Mouse (Mus musculus): ENCODE data around the gene Rptor.

Rptor gene

DNA sequence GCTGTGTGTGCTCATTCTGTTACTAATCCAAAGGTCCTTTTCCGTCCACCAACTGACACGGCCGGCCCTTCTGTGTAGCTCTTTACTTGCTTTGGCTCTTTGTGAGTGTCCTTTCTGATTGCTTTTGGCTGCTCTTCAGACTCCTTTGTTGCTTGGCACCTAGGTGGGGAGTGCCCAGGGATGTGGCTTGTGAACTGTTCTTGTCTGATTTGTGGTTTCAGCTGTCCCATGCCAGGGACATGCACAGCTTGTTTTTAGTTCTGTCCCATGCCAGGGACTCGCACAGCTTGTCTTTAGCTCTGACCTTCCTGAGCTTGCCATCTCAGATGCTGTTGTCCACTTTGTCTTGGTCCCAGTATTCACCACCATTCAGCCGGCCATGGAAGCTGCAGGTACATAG is 4.8 kb downstream of the Rptor start:
- no peak for DNase-seq

GRCm38 (mm10) chr11:119611496-119611895 is 8.8 kb downstream of the Rptor start:
- DNase-seq: no peak

GRCm38 (mm10) chr11:119612179-119612578 is 9.5 kb downstream of the Rptor start:
- DNase-seq: no peak

DNA sequence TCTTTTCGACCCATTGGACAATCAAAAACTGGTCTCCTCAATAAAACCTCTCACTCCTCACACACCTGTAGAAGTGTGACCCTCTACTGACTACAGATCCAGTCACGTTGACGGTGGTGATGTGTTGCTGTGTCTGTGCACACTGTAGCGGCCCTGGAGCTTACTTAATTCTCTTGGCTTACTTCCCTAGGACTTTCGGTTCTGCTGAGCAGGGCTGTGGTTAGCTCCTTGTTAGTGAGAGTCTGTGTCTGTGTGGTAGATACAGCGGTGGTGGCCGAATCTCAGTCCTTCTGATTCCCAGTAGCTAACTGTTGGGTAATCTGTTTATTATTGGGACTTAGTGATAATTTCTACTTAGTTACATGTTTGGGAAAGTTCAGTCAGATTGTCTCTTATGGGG is 12.4 kb downstream of the Rptor start:
- DNase-seq: no peak

DNA sequence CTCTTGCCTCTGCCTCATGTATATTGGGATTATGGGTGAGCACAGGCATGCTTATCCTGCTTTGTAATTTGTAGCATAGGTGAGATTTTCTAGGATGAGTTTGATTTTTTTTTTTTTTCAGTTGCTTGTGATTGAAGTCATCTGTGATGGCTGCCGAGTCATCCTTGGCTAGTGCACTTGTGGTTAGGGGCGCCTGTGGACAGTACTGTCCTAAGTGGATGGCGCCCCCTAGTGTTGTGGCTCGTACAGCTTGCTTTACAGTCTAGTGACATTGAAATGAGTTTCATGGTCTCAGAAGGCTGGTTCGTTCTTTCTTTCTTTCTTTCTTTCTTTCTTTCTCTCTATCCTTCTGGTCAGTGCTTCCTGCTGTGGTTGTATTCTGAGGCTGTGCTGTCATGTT is 16.1 kb downstream of the Rptor start:
- DNase-seq: peak; percentile 41 to 82

- no peak for DNase-seq
Observed at GRCm38 (mm10) chr11:119621266-119621665, 18.6 kb downstream of the Rptor start.

- no peak for DNase-seq
Observed at GRCm38 (mm10) chr11:119623800-119624199, 21.1 kb downstream of the Rptor start.

DNA sequence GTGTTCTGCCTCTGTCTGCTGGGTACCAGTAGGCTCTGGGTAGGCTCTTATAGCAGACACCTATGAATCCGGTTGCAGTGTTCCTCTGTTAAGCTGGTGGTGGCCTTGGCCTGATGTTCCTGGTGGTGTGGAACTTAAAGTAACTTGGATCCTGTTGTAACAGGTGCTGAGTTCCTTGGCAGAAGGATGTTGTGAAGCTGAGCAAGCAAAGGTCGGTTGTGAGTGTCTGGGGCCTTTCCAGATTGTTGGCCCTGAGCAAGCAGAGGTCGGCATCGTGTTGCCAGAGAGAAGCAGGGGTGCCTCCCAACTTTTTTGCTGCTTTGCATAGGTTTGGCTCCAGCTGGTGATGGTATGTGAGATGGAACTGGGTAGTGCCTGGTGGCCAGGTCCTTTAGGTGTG is 21.7 kb downstream of the Rptor start:
- DNase-seq: peak; percentile 56 to 61

GRCm38 (mm10) chr11:119624955-119625354 is 22.2 kb downstream of the Rptor start:
- no peak for DNase-seq

DNA sequence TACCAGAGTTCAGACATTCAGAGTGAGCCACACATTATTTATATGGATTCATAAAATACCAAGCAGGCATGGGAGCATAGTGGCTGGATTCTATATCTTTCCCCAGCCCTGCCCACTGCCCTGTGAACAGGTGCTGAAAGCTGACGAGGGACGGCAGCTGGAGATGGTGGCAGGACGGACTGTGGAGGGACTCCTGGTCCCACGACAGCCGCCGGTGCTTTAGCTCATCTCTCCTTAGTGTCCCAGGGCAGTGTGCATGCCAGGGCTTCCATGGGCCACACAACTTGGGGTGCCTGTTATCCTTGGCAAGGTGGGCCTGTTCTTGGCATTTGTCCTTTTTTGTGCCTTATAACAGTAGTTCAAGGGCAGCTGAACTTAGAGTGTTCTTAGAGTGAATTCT is 22.8 kb downstream of the Rptor start:
- no peak for DNase-seq

- DNase-seq: no peak
Observed at GRCm38 (mm10) chr11:119625943-119626342, 23.2 kb downstream of the Rptor start.

- DNase-seq: no peak
Observed at GRCm38 (mm10) chr11:119627243-119627642, 24.5 kb downstream of the Rptor start.

- no peak for DNase-seq
Observed at GRCm38 (mm10) chr11:119629072-119629471, 26.4 kb downstream of the Rptor start.

GRCm38 (mm10) chr11:119630329-119630728 is 27.6 kb downstream of the Rptor start:
- DNase-seq: no peak

GRCm38 (mm10) chr11:119631222-119631870 is 28.6 kb downstream of the Rptor start:
- DNase-seq: no peak

GRCm38 (mm10) chr11:119636371-119636883 is 33.7 kb downstream of the Rptor start:
- no peak for DNase-seq

GRCm38 (mm10) chr11:119637519-119637918 is 34.8 kb downstream of the Rptor start:
- DNase-seq: no peak

DNA sequence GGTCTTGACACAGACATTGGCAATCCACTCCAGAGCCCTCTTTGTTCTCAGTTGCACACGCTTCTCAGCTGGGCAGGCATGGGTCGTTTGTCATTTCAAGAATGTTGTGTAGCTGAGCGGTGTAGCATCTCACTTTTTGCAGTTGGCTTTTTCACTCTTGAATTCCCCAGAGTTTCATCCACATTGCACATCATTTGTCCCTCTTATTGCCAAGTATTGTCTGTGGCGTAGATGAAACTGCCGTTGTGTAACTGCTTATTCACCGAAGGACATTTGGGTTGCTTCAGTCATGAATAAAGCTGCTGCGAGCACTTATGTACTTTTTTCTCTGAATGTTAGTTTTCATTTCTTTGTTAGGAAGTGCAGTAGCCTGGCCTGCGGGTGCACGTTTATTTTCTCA is 37.8 kb downstream of the Rptor start:
- DNase-seq: no peak

DNA sequence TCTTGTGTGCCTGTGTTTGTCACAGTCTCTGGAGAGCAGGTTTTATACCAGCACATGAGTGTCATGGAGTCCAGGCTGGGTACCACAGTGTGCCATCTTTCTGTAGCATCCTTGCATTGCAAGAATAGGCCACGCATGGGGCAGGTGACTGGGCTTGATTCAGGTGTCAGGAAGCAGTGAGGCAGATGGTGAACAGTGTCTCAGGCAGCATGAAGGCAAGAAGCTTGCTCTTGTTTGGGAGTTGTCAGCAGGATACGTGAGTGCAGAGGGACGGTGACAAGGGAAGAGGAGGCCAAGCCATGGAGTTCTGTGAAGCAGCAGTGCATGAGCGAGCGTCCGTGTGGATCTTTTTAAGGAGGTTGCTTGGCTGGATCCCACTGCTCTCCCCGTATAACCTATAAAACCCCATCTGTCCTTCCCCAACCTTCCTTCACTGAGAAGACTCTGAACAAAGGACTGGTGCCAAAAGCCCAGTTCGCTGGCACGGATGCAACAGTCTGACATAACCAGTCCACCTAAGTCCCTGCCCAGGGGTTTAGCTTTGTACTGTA is 39.2 kb downstream of the Rptor start:
- peak in 1 of 2 experiments; percentile 31 for DNase-seq

- DNase-seq: no peak
Observed at GRCm38 (mm10) chr11:119643347-119643746, 40.6 kb downstream of the Rptor start.

GRCm38 (mm10) chr11:119644140-119644539 is 41.4 kb downstream of the Rptor start:
- no peak for DNase-seq

- DNase-seq: no peak
Observed at GRCm38 (mm10) chr11:119644612-119645379, 42.1 kb downstream of the Rptor start.

DNA sequence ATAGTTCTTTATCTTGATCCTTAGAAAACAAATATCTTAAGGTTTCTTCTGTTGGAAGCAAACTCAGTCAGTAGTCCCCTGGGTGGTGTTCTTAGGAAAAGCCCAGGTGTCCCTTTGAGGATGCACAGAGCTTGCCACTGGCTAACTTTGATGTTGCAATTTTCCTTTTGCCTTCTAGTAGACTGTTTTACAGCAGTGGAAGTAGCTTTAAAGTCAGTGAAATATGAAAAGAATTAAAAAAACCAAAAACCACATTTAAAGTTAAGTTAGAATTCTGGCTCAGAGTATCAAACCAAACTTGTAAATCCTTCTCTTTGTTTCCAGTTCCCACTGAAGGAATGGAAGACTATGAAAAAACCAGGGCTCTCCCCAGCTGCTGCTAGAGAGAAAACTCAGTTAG is 47.8 kb downstream of the Rptor start:
- no peak for DNase-seq

DNA sequence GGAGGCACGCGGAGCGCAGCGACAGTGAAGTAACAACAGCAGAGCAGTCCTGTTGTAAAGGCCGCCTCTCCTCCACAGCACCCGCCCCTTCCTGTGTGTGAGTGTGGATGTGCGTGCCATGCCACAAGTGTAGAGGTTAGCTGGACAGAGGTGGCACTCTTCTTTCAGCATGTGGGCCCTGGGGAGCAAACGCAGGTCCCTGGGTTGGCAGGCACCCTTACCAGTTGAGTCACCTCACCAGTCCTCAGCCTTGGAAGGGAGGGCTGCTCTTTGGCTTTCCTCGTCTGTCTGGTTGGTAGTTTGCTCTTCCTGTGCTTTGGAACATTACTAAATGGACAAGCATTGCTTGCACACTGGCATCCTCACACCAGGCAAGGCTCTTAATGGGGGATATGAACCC is 50.6 kb downstream of the Rptor start:
- DNase-seq: no peak

Data from kidney, postnatal 36 days (tissue).